Mouse (Mus musculus): ENCODE data around the gene Rnaseh2b. TPM values are rescaled to one million over a fixed set of nuclear protein-coding genes. Genes with fewer than 3 reads are reported as not detected.

The Rnaseh2b gene
- polyA plus RNA-seq, 1 experiment from 2014 or later: 36.7 TPM

DNA sequence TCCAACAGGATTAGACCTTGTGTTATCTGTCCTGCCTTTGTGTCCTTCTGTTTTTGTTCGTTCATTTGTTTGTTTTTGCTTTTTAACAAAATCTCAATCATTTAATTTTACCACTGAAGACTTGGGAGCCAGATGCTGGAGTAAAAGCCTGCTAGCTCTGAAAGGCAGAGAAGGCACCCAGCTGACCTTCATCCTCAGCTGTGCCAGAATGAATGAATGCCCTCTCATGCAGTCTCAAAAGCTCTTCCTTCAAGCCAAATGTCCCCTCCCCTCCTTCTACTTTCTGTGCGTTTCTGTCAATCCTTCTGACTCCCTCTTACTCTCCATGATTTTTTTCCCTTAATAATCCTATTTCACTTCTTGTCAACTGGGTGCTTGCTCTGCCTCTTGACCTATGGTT lies 34.8 kb downstream of the Rnaseh2b start:
- no peaks in the 10 kb centered on the region for H3K36me3 ChIP-seq (ENCODE audit: control insufficient read depth, insufficient read depth)
- no peak for ATAC-seq (ENCODE audit: low read depth)
- peaks cover 10% of the 10 kb centered on the region for H3K4me1 ChIP-seq (ENCODE audit: control insufficient read depth, low read depth, low read length)
- WGBS (ENCODE audit: insufficient replicate concordance): 38% methylated on average over 2 of the region's 2 CpGs
- no peaks in the 10 kb centered on the region for H3K9me3 ChIP-seq (replicated peaks; ENCODE audit: control insufficient read depth, low read length)
- H3K27me3 ChIP-seq (ENCODE audit: control insufficient read depth, insufficient read depth, low read depth, low read length): no peaks in the 10 kb centered on the region
- no peak overlapping the region for H3K4me3 ChIP-seq (ENCODE audit: low read depth, low read length)
- no peak overlapping the region for H3K4me2 ChIP-seq (ENCODE audit: low read depth, low read length)
- H3K27ac ChIP-seq (ENCODE audit: low read length): no peak overlapping the region
- H3K9ac ChIP-seq (ENCODE audit: low read depth, low read length): no peak overlapping the region

DNA sequence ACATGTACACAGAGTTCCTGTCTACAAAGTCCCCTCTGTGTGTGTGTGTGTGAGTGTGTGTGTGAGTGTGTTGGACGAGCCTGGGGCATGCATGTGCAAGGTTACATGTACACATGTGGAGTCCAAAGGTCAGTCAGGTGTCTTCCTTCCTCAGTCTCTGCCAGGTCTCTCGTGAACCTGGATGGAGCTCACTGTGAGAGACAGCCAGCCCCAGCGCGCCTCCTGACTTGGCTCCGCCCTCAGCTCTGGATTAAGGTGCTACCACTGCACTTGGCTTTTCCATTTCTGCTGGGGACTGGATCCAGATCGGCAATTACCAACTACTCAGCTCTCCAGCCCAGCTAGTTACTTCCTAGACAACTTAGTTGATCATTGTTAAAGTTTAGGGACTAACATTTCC lies 36.2 kb downstream of the Rnaseh2b start:
- Histone ChIP-seq H3K4me1 (ENCODE audit: control insufficient read depth, low read depth, low read length) (peaks cover 17% of the 10 kb centered on the region), H3K4me2 (ENCODE audit: low read depth, low read length) (no peak overlapping the region), H3K36me3 (ENCODE audit: control insufficient read depth, insufficient read depth) (no peaks in the 10 kb centered on the region), H3K9me3 (replicated peaks; ENCODE audit: control insufficient read depth, low read length) (no peaks in the 10 kb centered on the region), H3K9ac (ENCODE audit: low read depth, low read length) (no peak overlapping the region), H3K27ac (ENCODE audit: low read length) (no peak overlapping the region), H3K27me3 (ENCODE audit: control insufficient read depth, insufficient read depth, low read depth, low read length) (no peaks in the 10 kb centered on the region), H3K4me3 (ENCODE audit: low read depth, low read length) (no peak overlapping the region)
- 49% methylated on average over 6 of the region's 6 CpGs for WGBS (ENCODE audit: insufficient replicate concordance)
- ATAC-seq (ENCODE audit: low read depth): no peak

DNA sequence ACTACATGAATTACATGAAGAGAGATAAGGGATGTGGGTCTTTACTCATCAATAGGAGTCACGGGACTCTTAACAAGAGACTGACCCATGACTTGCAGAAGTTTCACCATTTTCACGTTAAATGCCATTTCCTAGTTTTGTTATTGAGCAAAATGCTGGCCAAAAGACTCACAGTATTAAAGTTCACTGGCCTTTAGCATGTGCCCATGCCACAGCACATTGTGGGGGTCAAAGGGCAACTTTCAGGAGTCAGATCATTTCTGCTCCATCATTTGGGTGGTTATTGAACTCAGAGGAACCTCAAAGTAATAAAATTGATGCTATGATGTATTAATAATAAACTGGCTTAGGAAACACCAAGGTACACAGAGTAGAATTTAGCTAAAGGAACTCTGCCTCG lies 37.2 kb downstream of the Rnaseh2b start:
- Histone ChIP-seq H3K27me3 (ENCODE audit: control insufficient read depth, insufficient read depth, low read depth, low read length) (no peaks in the 10 kb centered on the region), H3K27ac (ENCODE audit: low read length) (no peak overlapping the region), H3K9ac (ENCODE audit: low read depth, low read length) (no peak overlapping the region), H3K4me3 (ENCODE audit: low read depth, low read length) (no peak overlapping the region), H3K9me3 (replicated peaks; ENCODE audit: control insufficient read depth, low read length) (no peaks in the 10 kb centered on the region), H3K4me1 (ENCODE audit: control insufficient read depth, low read depth, low read length) (peaks cover 24% of the 10 kb centered on the region), H3K4me2 (ENCODE audit: low read depth, low read length) (no peak overlapping the region), H3K36me3 (ENCODE audit: control insufficient read depth, insufficient read depth) (no peaks in the 10 kb centered on the region)
- 64% methylated on average over 3 of the region's 3 CpGs for WGBS (ENCODE audit: insufficient replicate concordance)
- no peak for ATAC-seq (ENCODE audit: low read depth)

DNA sequence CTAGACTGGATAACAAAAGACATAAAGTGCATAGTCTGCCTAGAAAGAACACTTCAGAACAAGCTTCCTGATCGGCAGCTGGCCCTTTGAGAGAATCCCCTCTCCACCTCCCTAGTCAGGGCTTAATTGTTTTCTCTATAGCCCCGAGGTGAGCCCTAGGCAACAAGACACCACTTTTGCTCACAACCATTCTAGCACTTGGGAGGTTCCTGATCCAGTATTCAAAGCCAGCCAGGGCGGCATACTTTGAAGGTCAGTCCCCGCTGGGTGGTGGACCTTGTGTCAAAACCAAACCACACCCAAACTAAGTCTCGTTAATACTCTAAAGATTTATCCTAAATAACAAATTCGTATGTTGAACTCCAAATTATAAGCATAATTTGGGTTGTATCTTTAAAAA lies 39.1 kb downstream of the Rnaseh2b start:
- H3K27me3 ChIP-seq (ENCODE audit: control insufficient read depth, insufficient read depth, low read depth, low read length): no peaks in the 10 kb centered on the region
- H3K4me2 ChIP-seq (ENCODE audit: low read depth, low read length): peak overlapping the region; percentile 72
- peak overlapping the region; percentile 90 for H3K27ac ChIP-seq (ENCODE audit: low read length)
- H3K9ac ChIP-seq (ENCODE audit: low read depth, low read length): peak overlapping the region; percentile 89
- 15% methylated on average over 6 of the region's 6 CpGs for WGBS (ENCODE audit: insufficient replicate concordance)
- H3K36me3 ChIP-seq (ENCODE audit: control insufficient read depth, insufficient read depth): no peaks in the 10 kb centered on the region
- no peaks in the 10 kb centered on the region for H3K9me3 ChIP-seq (replicated peaks; ENCODE audit: control insufficient read depth, low read length)
- peaks cover 26% of the 10 kb centered on the region for H3K4me1 ChIP-seq (ENCODE audit: control insufficient read depth, low read depth, low read length)
- H3K4me3 ChIP-seq (ENCODE audit: low read depth, low read length): peak overlapping the region; percentile 87
- ATAC-seq (ENCODE audit: low read depth): peak; percentile 45

GRCm38 (mm10) chr14:62331866-62332619 lies 39.7 kb downstream of the Rnaseh2b start:
- H3K27ac ChIP-seq (ENCODE audit: low read length): peak overlapping the region; percentile 90
- peaks cover 26% of the 10 kb centered on the region for H3K4me1 ChIP-seq (ENCODE audit: control insufficient read depth, low read depth, low read length)
- peak; percentile 95 for ATAC-seq (ENCODE audit: low read depth)
- H3K36me3 ChIP-seq (ENCODE audit: control insufficient read depth, insufficient read depth): no peaks in the 10 kb centered on the region
- H3K9me3 ChIP-seq (replicated peaks; ENCODE audit: control insufficient read depth, low read length): no peaks in the 10 kb centered on the region
- peak overlapping the region; percentile 89 for H3K9ac ChIP-seq (ENCODE audit: low read depth, low read length)
- peak overlapping the region; percentile 87 for H3K4me3 ChIP-seq (ENCODE audit: low read depth, low read length)
- WGBS (ENCODE audit: insufficient replicate concordance): under 1% methylated on average over 62 of the region's 62 CpGs
- no peaks in the 10 kb centered on the region for H3K27me3 ChIP-seq (ENCODE audit: control insufficient read depth, insufficient read depth, low read depth, low read length)
- peak overlapping the region; percentile 72 for H3K4me2 ChIP-seq (ENCODE audit: low read depth, low read length)

DNA sequence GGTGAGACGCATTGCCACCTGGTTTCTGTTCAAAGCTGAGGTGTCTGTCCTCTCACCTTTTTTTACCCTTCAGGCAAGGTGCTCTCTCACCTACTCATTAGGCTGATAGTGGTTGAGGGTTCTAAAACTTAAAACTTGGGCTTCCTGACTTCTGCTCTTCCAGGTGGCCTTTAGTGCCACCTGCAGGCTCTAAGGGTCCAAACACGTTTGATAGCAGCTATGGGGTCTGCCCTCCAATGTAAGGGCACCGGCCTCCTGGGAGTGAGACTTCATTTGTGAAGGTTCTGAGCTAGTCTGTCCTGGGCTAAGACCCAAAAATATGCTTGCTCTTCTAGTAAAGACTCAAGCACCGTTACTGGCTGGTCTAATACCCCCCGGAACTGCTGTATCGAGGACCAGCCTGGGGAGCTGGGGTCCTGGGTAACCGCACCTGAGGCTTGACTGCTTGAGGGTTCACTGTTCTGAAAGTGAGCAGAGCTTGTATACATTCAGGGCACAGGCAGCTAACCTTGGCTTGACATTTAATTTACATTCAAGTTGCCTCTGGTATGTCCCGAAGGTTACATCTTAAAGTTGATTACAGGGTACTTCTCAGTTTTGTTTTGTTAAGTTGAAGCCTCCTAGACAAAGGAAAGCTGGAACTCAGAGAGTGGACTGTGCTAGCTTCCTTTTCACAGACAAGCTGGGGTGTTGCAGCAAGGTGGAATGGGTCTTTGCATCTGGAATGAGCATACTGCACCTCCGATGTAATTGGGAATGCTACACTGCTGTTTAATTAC lies 41.7 kb downstream of the Rnaseh2b start:
- no peak for ATAC-seq (ENCODE audit: low read depth)
- Histone ChIP-seq H3K36me3 (ENCODE audit: control insufficient read depth, insufficient read depth) (no peaks in the 10 kb centered on the region), H3K9ac (ENCODE audit: low read depth, low read length) (peak overlapping the region; percentile 29), H3K4me3 (ENCODE audit: low read depth, low read length) (no peak overlapping the region), H3K4me2 (ENCODE audit: low read depth, low read length) (0 out of 2 replicates have a peak overlapping the region, but pooled peaks have one; percentile 8), H3K27ac (ENCODE audit: low read length) (no peak overlapping the region), H3K27me3 (ENCODE audit: control insufficient read depth, insufficient read depth, low read depth, low read length) (no peaks in the 10 kb centered on the region), H3K4me1 (ENCODE audit: control insufficient read depth, low read depth, low read length) (peaks cover 29% of the 10 kb centered on the region), H3K9me3 (replicated peaks; ENCODE audit: control insufficient read depth, low read length) (no peaks in the 10 kb centered on the region)
- WGBS (ENCODE audit: insufficient replicate concordance): 69% methylated on average over 9 of the region's 9 CpGs

GRCm38 (mm10) chr14:62339196-62339595 lies 46.8 kb downstream of the Rnaseh2b start:
- Histone ChIP-seq H3K36me3 (ENCODE audit: control insufficient read depth, insufficient read depth) (no peaks in the 10 kb centered on the region), H3K4me3 (ENCODE audit: low read depth, low read length) (no peak overlapping the region), H3K27me3 (ENCODE audit: control insufficient read depth, insufficient read depth, low read depth, low read length) (no peaks in the 10 kb centered on the region), H3K4me2 (ENCODE audit: low read depth, low read length) (no peak overlapping the region), H3K9ac (ENCODE audit: low read depth, low read length) (no peak overlapping the region), H3K9me3 (replicated peaks; ENCODE audit: control insufficient read depth, low read length) (no peaks in the 10 kb centered on the region), H3K27ac (ENCODE audit: low read length) (no peak overlapping the region), H3K4me1 (ENCODE audit: control insufficient read depth, low read depth, low read length) (peaks cover 19% of the 10 kb centered on the region)
- peak; percentile 45; the same call in 1 of the 2 replicates for ATAC-seq (ENCODE audit: low read depth)
- WGBS (ENCODE audit: insufficient replicate concordance): 72% methylated on average over 1 of the region's 1 CpGs

- 60% methylated on average over 8 of the region's 8 CpGs for WGBS (ENCODE audit: insufficient replicate concordance)
- Histone ChIP-seq H3K9me3 (replicated peaks; ENCODE audit: control insufficient read depth, low read length) (no peaks in the 10 kb centered on the region), H3K27ac (ENCODE audit: low read length) (no peak overlapping the region), H3K4me3 (ENCODE audit: low read depth, low read length) (no peak overlapping the region), H3K4me2 (ENCODE audit: low read depth, low read length) (peak overlapping the region; percentile 3; the same call in 1 of the 2 replicates), H3K36me3 (ENCODE audit: control insufficient read depth, insufficient read depth) (no peaks in the 10 kb centered on the region), H3K9ac (ENCODE audit: low read depth, low read length) (no peak overlapping the region), H3K27me3 (ENCODE audit: control insufficient read depth, insufficient read depth, low read depth, low read length) (no peaks in the 10 kb centered on the region), H3K4me1 (ENCODE audit: control insufficient read depth, low read depth, low read length) (peaks cover 14% of the 10 kb centered on the region)
- ATAC-seq (ENCODE audit: low read depth): no peak
Measured at GRCm38 (mm10) chr14:62341887-62342642, 49.7 kb downstream of the Rnaseh2b start.
